Mouse (Mus musculus) thymus, adult 18-20 months (tissue): Measurements from ENCODE around the gene Tm4sf19.
"Not testable (repeated sequence)": the region's sequence is repeated elsewhere in the genome, so short reads cannot be mapped to it uniquely, and the experiment has no call there.

Experiments used
- DNase-seq, 2 experiments: peaks; one replicate each; pipeline ENCODE4 v3.0.0; 2022; ENCODE audit warnings: mixed read lengths in 2 of 2

Gene Tm4sf19

DNA sequence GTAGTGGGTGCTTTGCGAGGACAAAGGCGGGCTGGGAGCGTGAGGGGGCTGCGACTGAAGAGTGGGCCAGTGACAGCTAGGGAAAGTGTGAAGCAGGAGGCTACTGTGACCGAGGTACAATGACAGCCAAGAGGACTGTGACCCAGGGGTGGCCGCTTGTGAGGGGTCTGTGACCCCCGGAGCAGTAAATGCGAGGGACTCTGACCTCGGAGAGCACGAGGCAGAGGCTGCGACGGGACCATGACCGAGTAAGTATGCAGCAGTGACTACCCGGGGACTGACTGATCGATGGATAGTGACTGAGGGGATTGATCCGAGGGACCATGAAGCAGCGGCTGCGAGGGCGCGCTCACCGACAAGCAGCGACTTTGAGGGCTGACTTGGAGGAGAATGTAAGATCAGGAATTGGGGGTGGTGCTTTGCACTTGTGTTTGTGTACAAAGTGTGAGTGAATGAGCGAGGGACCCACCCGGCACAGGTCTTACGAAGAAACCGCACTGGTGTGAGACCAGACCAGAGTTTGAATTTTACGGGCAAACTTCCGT is 30.8 kb downstream of the Tm4sf19 start:
- DNase-seq, result no peak

DNA sequence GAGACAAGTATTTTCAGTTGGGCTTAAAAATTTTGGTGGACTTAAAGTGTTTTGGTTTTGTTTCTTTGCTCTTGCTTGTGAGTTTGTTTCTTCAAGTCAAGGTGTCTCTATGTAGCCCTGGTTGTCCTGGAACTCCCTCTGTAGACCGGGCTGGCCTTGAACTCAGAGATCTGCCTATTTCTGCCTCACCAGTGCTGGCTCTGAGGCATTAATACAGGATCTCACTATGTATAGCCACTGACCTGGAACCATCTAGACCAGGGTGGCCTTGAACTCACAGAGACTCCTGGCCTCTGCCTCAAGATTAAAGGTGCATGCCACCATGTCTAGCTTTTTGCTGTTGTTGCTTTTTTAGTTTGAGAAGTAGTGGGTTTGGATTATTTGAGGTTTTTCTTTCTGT is 31.6 kb downstream of the Tm4sf19 start:
- no peak for DNase-seq

GRCm38 (mm10) chr16:32433138-32433537 is 32.8 kb downstream of the Tm4sf19 start:
- DNase-seq, result no peak

DNA sequence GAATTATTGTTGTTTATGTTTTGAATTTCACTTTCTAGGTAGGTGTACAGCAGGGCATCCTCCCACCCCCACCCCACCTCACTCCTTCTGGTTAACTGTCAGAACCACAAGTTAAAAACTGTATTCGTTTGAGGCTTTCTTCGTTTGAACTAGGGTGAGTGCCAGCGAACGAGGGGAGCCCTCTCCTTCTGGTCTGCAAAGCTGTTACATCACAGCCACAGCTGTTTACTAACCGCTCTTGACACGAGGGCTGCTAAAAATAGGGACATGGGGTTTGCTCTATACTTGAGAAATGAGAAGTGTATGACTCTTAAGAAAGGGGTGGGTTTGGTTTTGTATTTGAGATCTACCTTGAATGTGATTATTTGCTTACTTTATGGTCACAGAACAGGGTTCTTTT is 33.8 kb downstream of the Tm4sf19 start:
- DNase-seq, result peak; percentile 63 to 78

DNA sequence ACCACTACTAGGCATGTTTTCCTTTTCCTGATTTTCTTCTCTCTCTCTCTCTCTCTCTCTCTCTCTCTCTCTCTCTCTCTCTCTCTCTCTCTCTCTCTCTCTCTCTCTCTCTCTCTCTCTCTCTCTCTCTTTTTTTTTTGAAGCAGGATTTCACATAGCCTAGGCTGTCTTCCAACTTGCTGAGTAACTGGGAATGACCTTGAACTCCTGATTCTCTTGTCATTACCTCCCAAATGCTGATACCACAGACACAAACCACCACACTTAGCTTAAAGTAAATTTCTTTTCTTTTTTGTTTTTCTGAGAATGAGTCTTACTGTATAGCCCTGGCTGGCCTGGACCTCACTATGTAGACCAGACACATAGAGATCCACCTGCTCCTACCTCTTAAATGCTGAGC is 34.4 kb downstream of the Tm4sf19 start:
- no peak for DNase-seq

- DNase-seq, result no peak
Observed at GRCm38 (mm10) chr16:32436657-32437056, 36.4 kb downstream of the Tm4sf19 start.

GRCm38 (mm10) chr16:32437266-32437665 is 37.0 kb downstream of the Tm4sf19 start:
- DNase-seq, result no peak

GRCm38 (mm10) chr16:32441432-32441831 is 41.1 kb downstream of the Tm4sf19 start:
- DNase-seq, result no peak

DNA sequence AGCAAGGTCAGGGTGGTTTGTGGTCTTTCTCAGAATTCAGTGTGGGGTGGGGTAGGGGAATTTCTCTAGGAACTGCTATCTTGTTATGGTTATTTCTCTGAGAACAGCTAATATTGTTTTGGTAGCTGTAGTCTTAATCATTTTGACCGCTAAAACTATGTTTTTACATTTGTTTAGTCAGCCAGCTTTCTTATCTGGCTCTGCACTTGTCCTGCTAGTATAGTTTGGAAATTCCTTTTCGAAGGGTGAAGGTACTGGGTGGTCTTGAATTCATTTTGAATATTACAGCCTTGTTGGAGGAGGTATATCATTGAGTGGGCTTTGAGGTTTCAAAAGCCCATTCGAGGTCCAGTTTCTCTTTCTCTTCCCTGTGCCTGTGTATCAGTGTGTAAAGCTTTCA is 44.3 kb downstream of the Tm4sf19 start:
- DNase-seq, result not testable (repeated sequence)

DNA sequence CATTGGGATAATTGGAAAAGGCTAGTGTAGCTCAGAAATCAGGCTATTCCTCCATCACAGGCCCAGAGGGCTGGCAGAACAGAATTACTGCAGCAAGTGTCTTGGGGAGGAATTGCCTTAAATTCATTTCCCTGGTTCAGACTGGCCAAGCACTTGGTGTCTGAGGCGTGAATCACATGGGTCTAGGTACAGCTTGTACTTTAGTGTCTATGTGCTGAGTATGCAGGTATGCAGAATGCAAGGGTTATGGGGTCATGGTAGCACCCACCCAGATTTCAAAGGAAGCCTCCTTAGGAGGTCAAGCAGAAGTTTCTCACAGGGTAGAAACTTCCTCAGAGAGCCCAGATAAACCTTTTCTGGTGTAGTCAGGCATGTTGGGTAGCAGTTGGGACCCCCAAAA is 45.3 kb downstream of the Tm4sf19 start:
- no peak for DNase-seq

GRCm38 (mm10) chr16:32446563-32447138 is 46.3 kb downstream of the Tm4sf19 start:
- DNase-seq, result no peak

GRCm38 (mm10) chr16:32449665-32450064 is 49.4 kb downstream of the Tm4sf19 start:
- DNase-seq, result no peak

- DNase-seq, result no peak
Observed at GRCm38 (mm10) chr16:32450133-32450532, 49.8 kb downstream of the Tm4sf19 start.

GRCm38 (mm10) chr16:32453102-32453501 is 52.8 kb downstream of the Tm4sf19 start:
- DNase-seq, result no peak

- no peak for DNase-seq
Observed at GRCm38 (mm10) chr16:32454646-32455045, 54.3 kb downstream of the Tm4sf19 start.

DNA sequence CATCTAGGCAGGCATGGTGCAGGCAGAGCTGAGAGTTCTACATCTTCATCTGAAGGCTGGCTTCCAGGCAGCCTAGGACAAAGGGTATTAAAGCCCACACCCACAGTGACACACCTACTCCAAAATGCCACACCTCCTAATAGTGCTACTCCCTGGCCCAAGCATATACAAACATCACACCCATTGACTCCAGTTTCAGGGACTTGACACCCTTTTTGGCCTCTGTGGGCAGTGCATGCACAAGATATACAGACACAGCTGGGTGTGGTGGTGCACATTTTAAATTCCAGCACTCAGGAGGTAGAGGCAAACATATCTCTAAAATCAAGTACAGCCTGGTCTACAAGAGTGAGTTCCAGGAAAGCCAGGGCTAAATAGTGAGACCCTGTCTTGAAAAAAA is 55.8 kb downstream of the Tm4sf19 start:
- no peak for DNase-seq

GRCm38 (mm10) chr16:32456761-32457160 is 56.5 kb downstream of the Tm4sf19 start:
- DNase-seq, result no peak
